Mouse (Mus musculus): Measurements from ENCODE around the gene Eapp. TPM values are rescaled to one million over a fixed set of nuclear protein-coding genes. Genes with fewer than 3 reads are reported as not detected.
A peak's percentile ranks its signal among the peaks of the same experiment; 100 is the strongest.

The Eapp gene
- total RNA-seq, 1 experiment, result 37.8 TPM

DNA sequence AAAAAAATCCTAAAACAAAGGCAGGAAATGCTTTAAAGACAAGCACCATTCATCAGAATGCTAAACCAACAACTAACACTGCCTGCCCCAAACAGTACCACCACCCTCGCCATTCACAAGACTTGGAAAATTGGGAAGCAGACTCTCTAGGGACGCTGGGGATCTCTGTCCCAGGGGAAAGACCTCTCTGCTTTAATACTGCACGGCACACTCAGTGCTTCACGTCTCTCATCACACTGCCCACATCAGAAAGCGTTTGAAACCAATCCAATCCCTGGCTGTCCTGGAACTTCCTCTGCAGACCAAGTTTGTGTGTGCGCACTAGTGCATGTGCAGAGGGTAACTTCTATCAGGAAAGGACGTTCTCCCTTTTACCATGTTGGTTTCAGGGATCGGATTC lies 43.9 kb downstream of the Eapp start:
- Histone ChIP-seq H3K36me3 (ENCODE audit: control insufficient read depth, insufficient read depth, low read length, poor library complexity, severe bottlenecking) (no peaks in the 10 kb centered on the region), H3K4me1 (ENCODE audit: control insufficient read depth in 2 of 2, insufficient read depth in 2 of 2, low read length in 2 of 2, poor library complexity in 1 of 2) (peaks cover 3 to 7% of the 10 kb centered on the region in 2 experiments; a peak in 2 of 4 replicates), H3K9me3 (ENCODE audit: control insufficient read depth, insufficient read depth, low read depth, low read length) (no peaks in the 10 kb centered on the region), H3K9ac (ENCODE audit: insufficient read depth, low read depth, low read length, poor library complexity, severe bottlenecking) (peak overlapping the region; percentile 56), H3K27ac (ENCODE audit: insufficient read depth, low read depth, low read length, poor library complexity, severe bottlenecking) (no peak overlapping the region), H3K4me3 (ENCODE audit: insufficient read depth in 1 of 2, low read depth in 1 of 2, low read length in 2 of 2, poor library complexity in 1 of 2, severe bottlenecking in 1 of 2) (peak overlapping the region in 1 of 2 experiments; percentile 14; a peak in 1 of 4 replicates)
- in situ Hi-C loops (cut with MboI; ENCODE audit: low sequenced_read_pairs in 2 of 2, unreplicated experiment in 2 of 2), result no loop called here
- no peak for TF ChIP-seq ZC3H11A (IDR thresholded peaks at IDR 0.05; ENCODE audit: borderline replicate concordance, low read depth, low read length)
- no peak for TF ChIP-seq CHD2 (IDR thresholded peaks at IDR 0.05; ENCODE audit: low read depth, low read length)
- no peak for DNase-seq (ENCODE audit: low read depth, low spot score)

DNA sequence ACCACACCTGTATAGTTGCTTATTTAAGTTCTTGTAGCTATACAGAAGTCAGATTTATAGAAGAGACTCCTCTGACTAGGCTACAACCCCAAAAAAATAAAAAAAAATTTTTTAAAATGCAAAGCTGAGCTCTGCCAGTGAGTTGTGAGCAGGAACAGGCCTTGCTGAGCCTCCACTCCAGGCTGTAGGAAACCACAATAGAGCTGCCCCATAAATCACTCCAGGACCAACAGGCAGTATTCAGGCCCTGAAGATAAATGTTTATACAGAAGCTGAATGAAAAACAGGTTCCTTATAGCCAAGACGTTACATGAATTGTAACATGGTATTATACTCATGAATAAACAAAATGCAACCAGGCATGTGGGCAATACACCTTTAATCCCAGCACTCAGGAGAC lies 44.5 kb downstream of the Eapp start:
- H3K36me3 ChIP-seq (ENCODE audit: control insufficient read depth, insufficient read depth, low read length, poor library complexity, severe bottlenecking), result no peaks in the 10 kb centered on the region
- in situ Hi-C loops (cut with MboI; ENCODE audit: low sequenced_read_pairs in 2 of 2, unreplicated experiment in 2 of 2), result no loop called here
- no peaks in the 10 kb centered on the region for H3K9me3 ChIP-seq (ENCODE audit: control insufficient read depth, insufficient read depth, low read depth, low read length)
- H3K9ac ChIP-seq (ENCODE audit: insufficient read depth, low read depth, low read length, poor library complexity, severe bottlenecking), result no peak overlapping the region
- H3K27ac ChIP-seq (ENCODE audit: insufficient read depth, low read depth, low read length, poor library complexity, severe bottlenecking), result no peak overlapping the region
- H3K4me3 ChIP-seq (ENCODE audit: insufficient read depth in 1 of 2, low read depth in 1 of 2, low read length in 2 of 2, poor library complexity in 1 of 2, severe bottlenecking in 1 of 2), result no peak overlapping the region
- DNase-seq (ENCODE audit: low read depth, low spot score), result no peak
- TF ChIP-seq MAFK (IDR thresholded peaks at IDR 0.05; ENCODE audit: insufficient read depth, low read depth, low read length), result no peak
- no peak for TF ChIP-seq HCFC1 (IDR thresholded peaks at IDR 0.05; ENCODE audit: borderline replicate concordance, insufficient read depth, low read length)
- no peak for TF ChIP-seq ZC3H11A (IDR thresholded peaks at IDR 0.05; ENCODE audit: borderline replicate concordance, low read depth, low read length)
- H3K4me1 ChIP-seq (ENCODE audit: control insufficient read depth in 2 of 2, insufficient read depth in 2 of 2, low read length in 2 of 2, poor library complexity in 1 of 2), result peaks cover 3 to 6% of the 10 kb centered on the region in 2 experiments; a peak in 2 of 4 replicates

DNA sequence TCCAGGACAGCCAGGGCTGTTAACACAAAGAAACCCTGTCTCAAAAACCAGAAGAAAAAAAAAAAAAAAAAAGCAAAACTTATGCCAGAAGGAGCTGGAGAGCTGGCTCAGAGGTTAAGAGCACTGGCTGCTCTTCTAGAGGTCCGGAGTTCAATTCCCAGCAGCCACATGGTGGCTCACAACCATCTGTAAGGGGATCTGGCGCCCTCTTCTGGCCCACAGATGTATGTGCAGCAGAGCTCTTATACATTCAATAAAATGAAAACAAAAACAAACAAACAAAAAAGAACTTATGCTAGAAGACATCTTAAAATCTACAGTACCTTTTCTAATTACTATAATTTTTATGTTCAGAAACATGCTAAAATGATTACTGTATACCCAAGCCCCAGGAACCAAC lies 50.8 kb downstream of the Eapp start:
- DNase-seq (ENCODE audit: low read depth, low spot score), result no peak
- no peak overlapping the region for H3K9ac ChIP-seq (ENCODE audit: insufficient read depth, low read depth, low read length, poor library complexity, severe bottlenecking)
- no peaks in the 10 kb centered on the region for H3K36me3 ChIP-seq (ENCODE audit: control insufficient read depth, insufficient read depth, low read length, poor library complexity, severe bottlenecking)
- H3K4me3 ChIP-seq (ENCODE audit: insufficient read depth in 1 of 2, low read depth in 1 of 2, low read length in 2 of 2, poor library complexity in 1 of 2, severe bottlenecking in 1 of 2), result no peak overlapping the region
- no peaks in the 10 kb centered on the region for H3K9me3 ChIP-seq (ENCODE audit: control insufficient read depth, insufficient read depth, low read depth, low read length)
- in situ Hi-C loops (cut with MboI; ENCODE audit: low sequenced_read_pairs in 2 of 2, unreplicated experiment in 2 of 2), result no loop called here
- TF ChIP-seq MAFK (IDR thresholded peaks at IDR 0.05; ENCODE audit: insufficient read depth, low read depth, low read length) (no peak), HCFC1 (IDR thresholded peaks at IDR 0.05; ENCODE audit: borderline replicate concordance, insufficient read depth, low read length) (no peak), CHD2 (IDR thresholded peaks at IDR 0.05; ENCODE audit: low read depth, low read length) (no peak), ZC3H11A (IDR thresholded peaks at IDR 0.05; ENCODE audit: borderline replicate concordance, low read depth, low read length) (no peak), ZNF384 (IDR thresholded peaks at IDR 0.05; ENCODE audit: low read depth, low read length) (no peak)
- no peaks in the 10 kb centered on the region for H3K4me1 ChIP-seq (ENCODE audit: control insufficient read depth in 2 of 2, insufficient read depth in 2 of 2, low read length in 2 of 2, poor library complexity in 1 of 2)
- H3K27ac ChIP-seq (ENCODE audit: insufficient read depth, low read depth, low read length, poor library complexity, severe bottlenecking), result no peak overlapping the region

DNA sequence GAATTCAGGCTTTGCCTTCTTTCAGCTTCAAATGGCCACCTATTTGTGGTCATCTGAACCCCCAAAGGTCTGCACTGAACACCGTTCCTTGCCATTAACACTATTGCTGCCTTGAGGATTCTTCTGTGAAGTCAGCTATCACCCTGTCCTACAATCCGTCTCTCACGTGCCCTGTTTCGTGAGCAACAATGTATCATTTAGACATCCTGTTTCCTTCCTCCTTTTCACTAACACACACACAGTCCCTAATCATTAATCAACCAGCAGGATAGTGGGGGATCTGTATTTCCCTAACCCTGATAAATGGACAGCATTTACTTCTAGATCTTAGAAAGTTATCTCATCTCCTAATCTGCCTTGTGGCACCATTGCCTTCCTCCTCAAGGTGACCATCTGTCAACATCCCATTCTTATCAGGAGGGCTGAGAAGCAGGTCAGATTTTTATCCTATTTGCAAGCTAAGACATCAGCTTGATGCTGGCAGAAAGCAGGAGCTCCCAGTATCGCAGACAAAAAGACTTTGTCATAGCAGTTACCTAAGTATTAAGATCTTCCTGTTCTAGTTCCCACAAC lies 52.3 kb downstream of the Eapp start:
- no peak for DNase-seq (ENCODE audit: low read depth, low spot score)
- Histone ChIP-seq H3K4me3 (ENCODE audit: insufficient read depth in 1 of 2, low read depth in 1 of 2, low read length in 2 of 2, poor library complexity in 1 of 2, severe bottlenecking in 1 of 2) (no peak overlapping the region), H3K36me3 (ENCODE audit: control insufficient read depth, insufficient read depth, low read length, poor library complexity, severe bottlenecking) (no peaks in the 10 kb centered on the region), H3K9ac (ENCODE audit: insufficient read depth, low read depth, low read length, poor library complexity, severe bottlenecking) (no peak overlapping the region; the same call in 1 of the 2 replicates), H3K27ac (ENCODE audit: insufficient read depth, low read depth, low read length, poor library complexity, severe bottlenecking) (no peak overlapping the region), H3K4me1 (ENCODE audit: control insufficient read depth in 2 of 2, insufficient read depth in 2 of 2, low read length in 2 of 2, poor library complexity in 1 of 2) (no peaks in the 10 kb centered on the region), H3K9me3 (ENCODE audit: control insufficient read depth, insufficient read depth, low read depth, low read length) (no peaks in the 10 kb centered on the region)
- TF ChIP-seq MAFK (IDR thresholded peaks at IDR 0.05; ENCODE audit: insufficient read depth, low read depth, low read length), result no peak
- no peak for TF ChIP-seq CHD2 (IDR thresholded peaks at IDR 0.05; ENCODE audit: low read depth, low read length)
- no peak for TF ChIP-seq ZC3H11A (IDR thresholded peaks at IDR 0.05; ENCODE audit: borderline replicate concordance, low read depth, low read length)
- no peak for TF ChIP-seq HCFC1 (IDR thresholded peaks at IDR 0.05; ENCODE audit: borderline replicate concordance, insufficient read depth, low read length)
- TF ChIP-seq ZNF384 (IDR thresholded peaks at IDR 0.05; ENCODE audit: low read depth, low read length), result no peak
- in situ Hi-C loops (cut with MboI; ENCODE audit: low sequenced_read_pairs in 2 of 2, unreplicated experiment in 2 of 2), result no loop called here

DNA sequence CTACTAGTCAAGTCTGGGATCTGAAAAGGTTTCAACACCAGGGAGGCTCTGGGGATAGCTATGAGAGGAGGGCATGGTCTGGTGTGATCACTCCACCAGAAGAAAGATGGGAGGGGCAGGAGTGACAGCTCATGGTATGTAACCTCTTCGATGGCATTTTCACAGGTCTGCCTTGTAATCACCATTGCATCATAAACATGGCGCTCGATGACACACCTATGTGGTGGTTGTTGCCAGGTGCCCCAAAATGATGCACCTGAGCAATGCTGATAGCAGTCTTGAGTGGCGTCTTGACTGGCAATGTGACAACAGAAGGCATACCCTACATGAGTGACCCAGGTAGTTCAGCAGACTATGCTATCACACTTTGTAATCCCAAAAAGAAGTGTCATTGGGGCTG lies 54.3 kb downstream of the Eapp start:
- TF ChIP-seq HCFC1 (IDR thresholded peaks at IDR 0.05; ENCODE audit: borderline replicate concordance, insufficient read depth, low read length) (no peak), MAFK (IDR thresholded peaks at IDR 0.05; ENCODE audit: insufficient read depth, low read depth, low read length) (no peak), ZNF384 (IDR thresholded peaks at IDR 0.05; ENCODE audit: low read depth, low read length) (no peak), CHD2 (IDR thresholded peaks at IDR 0.05; ENCODE audit: low read depth, low read length) (no peak), ZC3H11A (IDR thresholded peaks at IDR 0.05; ENCODE audit: borderline replicate concordance, low read depth, low read length) (no peak)
- Histone ChIP-seq H3K36me3 (ENCODE audit: control insufficient read depth, insufficient read depth, low read length, poor library complexity, severe bottlenecking) (no peaks in the 10 kb centered on the region), H3K4me1 (ENCODE audit: control insufficient read depth in 2 of 2, insufficient read depth in 2 of 2, low read length in 2 of 2, poor library complexity in 1 of 2) (no peaks in the 10 kb centered on the region), H3K9me3 (ENCODE audit: control insufficient read depth, insufficient read depth, low read depth, low read length) (no peaks in the 10 kb centered on the region), H3K27ac (ENCODE audit: insufficient read depth, low read depth, low read length, poor library complexity, severe bottlenecking) (no peak overlapping the region), H3K9ac (ENCODE audit: insufficient read depth, low read depth, low read length, poor library complexity, severe bottlenecking) (no peak overlapping the region), H3K4me3 (ENCODE audit: insufficient read depth in 1 of 2, low read depth in 1 of 2, low read length in 2 of 2, poor library complexity in 1 of 2, severe bottlenecking in 1 of 2) (no peak overlapping the region)
- no peak for DNase-seq (ENCODE audit: low read depth, low spot score)
- in situ Hi-C loops (cut with MboI; ENCODE audit: low sequenced_read_pairs in 2 of 2, unreplicated experiment in 2 of 2), result no loop called here

All from ES-E14 (cell line).